11 mouse cellular contexts compared by ENCODE assay signal in the genomic region with DNA sequence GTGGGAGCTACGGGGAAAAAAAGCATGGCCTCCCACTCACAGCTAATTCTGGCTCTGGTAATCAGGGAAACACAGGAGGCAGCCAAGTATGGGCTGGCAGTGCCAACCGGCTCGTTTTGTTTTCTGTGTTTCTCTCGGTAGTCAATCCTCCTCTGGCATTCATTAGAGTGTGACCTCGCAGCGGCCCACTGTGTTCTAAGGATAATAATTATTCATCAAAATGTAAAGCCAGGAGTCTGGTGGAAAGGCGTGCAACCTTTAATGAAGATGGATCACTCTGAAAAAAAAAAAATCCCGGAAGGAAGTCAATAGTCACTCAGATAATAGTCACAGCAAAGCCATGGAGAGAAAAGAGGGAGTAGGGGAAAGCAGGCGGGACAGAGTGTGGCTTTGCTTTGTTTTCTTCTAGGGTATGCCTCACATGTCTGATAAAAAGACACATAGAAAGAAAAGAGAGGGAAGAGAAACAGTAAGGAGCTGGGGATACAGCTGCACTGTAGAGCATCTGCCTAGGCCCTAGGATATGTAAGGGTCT. TPM values are rescaled to one million over a fixed set of nuclear protein-coding genes. Genes with fewer than 3 reads are reported as not detected.
DNase-seq lines count a peak whose midpoint lies in the region; ATAC-seq and TF ChIP-seq lines count a peak whose summit lies in the region.
"Had no signal": no experiment of that assay in that cellular context is flagged by ENCODE, and none has a peak within 500 bp of the region (broad histone marks: within the 10 kb centered on the region; RNA-seq: fewer than 3 reads in every experiment).

No protein-coding gene starts in this region.

- WGBS in kidney, embryonic 16.5 days: 40% methylated on average over 9 of the region's 9 CpGs
- WGBS in olfactory bulb, adult 2 months: 17% methylated on average over 9 of the region's 9 CpGs

- no peak overlapping the region for H3K9ac ChIP-seq in kidney, embryonic 16.5 days (replicated peaks; ENCODE audit: low read length)
- H3K9ac ChIP-seq: embryonic facial prominence, embryonic 13.5 days had no signal

- no peak overlapping the region for H3K27ac ChIP-seq in kidney, embryonic 16.5 days (ENCODE audit: low read length)
- H3K27ac ChIP-seq in olfactory bulb, adult 2 months (ENCODE audit: insufficient read depth, low read depth, low read length): peak overlapping the region; percentile 78
- H3K27ac ChIP-seq: embryonic facial prominence, embryonic 13.5 days had no signal

- no peaks in the 10 kb centered on the region for H3K36me3 ChIP-seq in kidney, embryonic 16.5 days (ENCODE audit: insufficient read depth, low read length)
- H3K36me3 ChIP-seq: embryonic facial prominence, embryonic 13.5 days; G1E had no signal

- no peaks in the 10 kb centered on the region for H3K4me1 ChIP-seq in kidney, embryonic 16.5 days (ENCODE audit: insufficient read depth, low read length)
- H3K4me1 ChIP-seq in olfactory bulb, adult 2 months (ENCODE audit: control insufficient read depth, insufficient read depth, low read length): peaks cover 6% of the 10 kb centered on the region

- no peak overlapping the region for H3K4me2 ChIP-seq in kidney, embryonic 16.5 days (replicated peaks; ENCODE audit: low read depth, low read length)
- H3K4me2 ChIP-seq: embryonic facial prominence, embryonic 13.5 days had no signal

- ATAC-seq in kidney, embryonic 16.5 days (ENCODE audit: low FRiP score, low TSS enrichment): no peak

- TF ChIP-seq POLR2A in olfactory bulb, adult 2 months (IDR thresholded peaks at IDR 0.05; ENCODE audit: insufficient read depth, low read depth, low read length): no peak

- H3K27me3 ChIP-seq in kidney, embryonic 16.5 days (ENCODE audit: insufficient read depth, low read length): no peaks in the 10 kb centered on the region
- H3K27me3 ChIP-seq: embryonic facial prominence, embryonic 13.5 days had no signal

- TF ChIP-seq CTCF in olfactory bulb, adult 2 months (IDR thresholded peaks at IDR 0.05; ENCODE audit: insufficient read depth, low read depth, low read length): no peak

- peak; percentile 17 to 40 for DNase-seq in kidney, postnatal 4 days
- DNase-seq in cerebellum, postnatal 36 days: peak; percentile 76 to 77
- DNase-seq in layer of hippocampus, adult 8-10 months (ENCODE audit: low spot score in 2 of 2): peak; percentile 76 to 82
- DNase-seq in adrenal gland, postnatal 4 days (ENCODE audit: low spot score in 2 of 2): no peak
- DNase-seq in spleen, postnatal 10 days (ENCODE audit: low spot score in 2 of 2): no peak
- no peak for DNase-seq in thymus, postnatal 4 days

- H3K4me3 ChIP-seq in kidney, embryonic 16.5 days (ENCODE audit: low read length): no peak overlapping the region
- H3K4me3 ChIP-seq in olfactory bulb, adult 2 months (ENCODE audit: insufficient read depth, low read depth, low read length): no peak overlapping the region
- H3K4me3 ChIP-seq: embryonic facial prominence, embryonic 13.5 days had no signal

- no peaks in the 10 kb centered on the region for H3K9me3 ChIP-seq in kidney, embryonic 16.5 days (ENCODE audit: low read length)
- H3K9me3 ChIP-seq: embryonic facial prominence, embryonic 13.5 days; G1E had no signal

RNA-seq across cellular contexts. Expression of a gene that starts 59.4 kb away (rescaled TPM):
- 0.89 and 1.1 TPM in 2 replicates for polyA plus RNA-seq in kidney, embryonic 16.5 days (2015; fragmentation: Nextera tagmentation; extraction: Ambion mirVana)
- not detected for total RNA-seq in layer of hippocampus, adult 8-10 months (2022)
- not detected in 2 replicates for polyA plus RNA-seq in olfactory bulb, adult 2 months (2012; ENCODE audit: insufficient read depth, insufficient read length, low replicate concordance, missing spikeins)
- under 1 TPM; 0.11 to 0.20 TPM for total RNA-seq in adrenal gland, postnatal 4 days (2021)
- total RNA-seq: left cerebral cortex, postnatal 10 days had no signal

Comparison
In these comparisons a context has a peak if more than half of its experiments do, and no peak if none do; other contexts are left out.
1. DNase-seq: peak in kidney, postnatal 4 days (2 of 2), cerebellum, postnatal 36 days (2 of 2) and layer of hippocampus, adult 8-10 months (2 of 2); none in adrenal gland, postnatal 4 days (0 of 2), spleen, postnatal 10 days (0 of 2) and thymus, postnatal 4 days (single experiment).